Mouse (Mus musculus) mouse embryonic stem cell (cell line): ENCODE measurements around the gene Krt28.

Experiments used
- in situ Hi-C, 2 experiments: fragments of 300-500 bp; cut with MboI; formaldehyde crosslinking; loops; 1 replicate in 1 of 2; 3 replicates in 1 of 2; pipeline ENCODE4 v1.14.3; 2019 to 2020; ENCODE audit warnings: low sequenced_read_pairs in 2 of 2, low pct_unique_long_range_greater_than_20kb in 1 of 2, mixed read lengths in 1 of 2; ENCODE audit not compliant: unreplicated experiment in 1 of 2

The Krt28 gene

GRCm38 (mm10) chr11:99379568-99379967, 4.9 kb upstream of the Krt28 start:
- in situ Hi-C loops, result loop anchor here in 1 of 2 experiments (10.0 kb wide), 1 partner anchor 85 kb away; no protein-coding TSS in a partner anchor

- in situ Hi-C loops, result loop anchor here in 1 of 2 experiments (10.0 kb wide), 1 partner anchor 95 kb away; no protein-coding TSS in a partner anchor
Measured at GRCm38 (mm10) chr11:99369853-99370451, 4.8 kb downstream of the Krt28 start.

- in situ Hi-C loops, result no loop called here
Measured at GRCm38 (mm10) chr11:99369229-99369628, 5.5 kb downstream of the Krt28 start.

GRCm38 (mm10) chr11:99366791-99367190, 7.9 kb downstream of the Krt28 start:
- in situ Hi-C loops, result no loop called here

GRCm38 (mm10) chr11:99364412-99364811, 10.3 kb downstream of the Krt28 start:
- in situ Hi-C loops, result no loop called here

GRCm38 (mm10) chr11:99361423-99361822, 13.3 kb downstream of the Krt28 start:
- in situ Hi-C loops, result no loop called here

GRCm38 (mm10) chr11:99351004-99351403, 23.7 kb downstream of the Krt28 start, which contains the start of gene Krt27:
TSS of gene Krt27 (minus strand) at chr11:99351104.
- in situ Hi-C loops, result no loop called here

GRCm38 (mm10) chr11:99339299-99339847, 35.3 kb downstream of the Krt28 start:
- in situ Hi-C loops, result no loop called here

GRCm38 (mm10) chr11:99337866-99338265, 36.8 kb downstream of the Krt28 start, which contains the start of gene Krt26:
TSS of gene Krt26 (minus strand) at chr11:99337966.
- in situ Hi-C loops, result no loop called here

- in situ Hi-C loops, result no loop called here
Measured at GRCm38 (mm10) chr11:99333426-99333825, 41.3 kb downstream of the Krt28 start.

- in situ Hi-C loops, result no loop called here
Measured at GRCm38 (mm10) chr11:99329655-99330054, 45.0 kb downstream of the Krt28 start.

GRCm38 (mm10) chr11:99322851-99323250, 51.9 kb downstream of the Krt28 start, which contains the start of gene Krt25:
TSS of gene Krt25 (minus strand) at chr11:99322951.
- in situ Hi-C loops, result no loop called here

- in situ Hi-C loops, result no loop called here
Measured at GRCm38 (mm10) chr11:99321094-99321493, 53.6 kb downstream of the Krt28 start.

- in situ Hi-C loops, result no loop called here
Measured at GRCm38 (mm10) chr11:99319127-99319526, 55.6 kb downstream of the Krt28 start.

GRCm38 (mm10) chr11:99316543-99316942, 58.2 kb downstream of the Krt28 start:
- in situ Hi-C loops, result no loop called here
